Mouse (Mus musculus) neural tube, embryonic 15.5 days (tissue): ENCODE measurements at regions not wholly inside any gene's neighbourhood (a gene's known extent, or its start where the extent isn't known, plus 50 kb on each side); places are given as distances from the start of the nearest gene placed in this dataset.

Experiments
- ATAC-seq: fragments of 200-750 bp; cut with Nextera tagmentation; 2 replicates; pipeline ENCODE4 v1.8.0; 2017; ENCODE audit warnings: mild to moderate bottlenecking, moderate TSS enrichment, moderate library complexity; ENCODE audit not compliant: low FRiP score
- H3K27ac ChIP-seq: fragments of 300-500 bp; sonication (generic); replicated peaks from 2 replicates; pipeline ENCODE4 v1.5.1; 2015; ENCODE audit warnings: mild to moderate bottlenecking, inconsistent platforms
- H3K27me3 ChIP-seq: fragments of 300-500 bp; sonication (generic); replicated peaks from 2 replicates; pipeline ENCODE4 v1.6.1; 2015; ENCODE audit warnings: inconsistent platforms
- H3K36me3 ChIP-seq: fragments of 300-500 bp; sonication (generic); 2 replicates; pipeline ENCODE4 v1.6.1; 2015; ENCODE audit warnings: inconsistent platforms
- H3K4me1 ChIP-seq: fragments of 300-500 bp; sonication (generic); 2 replicates; pipeline ENCODE4 v1.6.1; 2015; ENCODE audit warnings: inconsistent platforms
- H3K4me2 ChIP-seq: fragments of 300-500 bp; sonication (generic); 2 replicates; pipeline ENCODE4 v1.6.1; 2015; ENCODE audit warnings: inconsistent platforms, mild to moderate bottlenecking, moderate library complexity
- H3K4me3 ChIP-seq: fragments of 300-500 bp; sonication (generic); replicated peaks from 2 replicates; pipeline ENCODE4 v1.5.1; 2015; ENCODE audit warnings: mild to moderate bottlenecking, inconsistent platforms
- H3K9ac ChIP-seq: fragments of 300-500 bp; sonication (generic); replicated peaks from 2 replicates; pipeline ENCODE4 v1.6.1; 2015; ENCODE audit warnings: mild to moderate bottlenecking, inconsistent platforms
- H3K9me3 ChIP-seq: fragments of 300-500 bp; sonication (generic); replicated peaks from 2 replicates; pipeline ENCODE4 v1.6.1; 2016; ENCODE audit warnings: inconsistent platforms
- WGBS: fragments of 180-500 bp; shearing (Covaris S2); methylation state at CpG from one replicate; pipeline ENCODE4 v1.1.7; 2015; ENCODE audit warnings: mixed read lengths; 5-methylcytosine and 5-hydroxymethylcytosine counted together

DNA sequence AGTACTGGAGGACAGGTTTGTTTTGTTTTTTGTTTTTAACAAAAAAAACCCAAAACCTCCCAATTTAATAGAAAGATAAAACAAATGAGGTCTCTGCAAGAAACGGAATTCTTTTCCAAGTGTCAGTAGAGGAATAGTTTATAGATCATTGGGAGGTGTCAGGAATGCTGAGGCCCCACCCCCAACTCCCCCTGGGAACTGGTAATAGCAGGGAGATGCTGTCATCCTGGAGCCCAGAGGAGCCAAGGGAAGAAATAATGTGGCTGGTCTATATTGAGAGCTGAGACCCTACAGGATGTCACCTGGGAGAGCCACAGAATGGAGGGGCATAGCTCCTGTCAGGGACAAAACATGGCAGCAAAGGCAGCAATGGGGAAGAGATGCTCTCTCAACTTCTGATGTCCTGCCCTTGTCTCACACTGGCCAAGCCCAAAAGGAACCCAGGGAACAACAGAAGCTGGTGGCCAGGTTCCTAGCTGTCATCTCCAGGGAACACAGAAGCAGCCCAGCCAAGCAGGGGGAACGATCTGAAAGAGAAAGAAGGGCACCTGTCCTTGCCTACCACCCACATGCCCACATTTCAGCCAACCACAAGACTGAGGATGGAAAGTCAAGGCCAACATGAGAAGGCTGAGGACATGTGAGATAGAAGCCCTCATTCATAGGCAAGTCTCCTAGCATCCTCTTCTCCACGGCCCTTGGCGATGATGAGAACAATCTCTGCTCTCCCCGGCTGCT, 195.7 kb downstream of the Zfp36l1 start:
- Histone ChIP-seq H3K27me3 (no peaks in the 10 kb centered on the region), H3K36me3 (no peaks in the 10 kb centered on the region), H3K27ac (0 out of 2 replicates have a peak overlapping the region, but pooled peaks have one; percentile 1), H3K4me3 (no peak overlapping the region), H3K9me3 (no peaks in the 10 kb centered on the region; the same call in 1 of the 2 replicates), H3K4me1 (peaks cover 6% of the 10 kb centered on the region; the same call in 1 of the 2 replicates), H3K9ac (no peak overlapping the region), H3K4me2 (no peak overlapping the region)
- ATAC-seq: no peak
- 75% methylated on average over 5 of the region's 5 CpGs for WGBS

DNA sequence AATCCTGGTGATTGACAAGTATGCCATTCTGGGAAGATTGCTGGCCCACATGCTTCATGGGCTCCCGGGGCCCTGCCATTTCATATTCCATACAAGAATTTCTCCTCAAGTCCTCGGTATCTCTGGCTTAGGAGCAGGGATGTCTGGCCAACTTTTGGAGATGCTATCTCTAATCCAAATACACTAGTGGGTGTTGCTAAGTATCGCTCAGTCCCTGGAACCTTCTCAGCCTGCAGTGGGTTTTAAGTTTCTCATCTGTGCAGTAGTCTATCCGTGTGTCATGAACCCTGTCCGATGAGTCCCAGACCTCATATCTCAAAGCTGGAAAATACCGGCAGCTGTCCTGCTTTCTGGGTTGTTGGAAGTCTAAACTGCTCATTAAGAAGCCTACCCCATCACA, 198.9 kb downstream of the Zfp36l1 start:
- Histone ChIP-seq H3K9me3 (no peaks in the 10 kb centered on the region), H3K27ac (no peak overlapping the region), H3K4me3 (no peak overlapping the region), H3K4me2 (no peak overlapping the region), H3K4me1 (peaks cover 16% of the 10 kb centered on the region), H3K36me3 (no peaks in the 10 kb centered on the region), H3K27me3 (no peaks in the 10 kb centered on the region), H3K9ac (no peak overlapping the region)
- no peak for ATAC-seq
- WGBS: 93% methylated on average over 6 of the region's 6 CpGs

DNA sequence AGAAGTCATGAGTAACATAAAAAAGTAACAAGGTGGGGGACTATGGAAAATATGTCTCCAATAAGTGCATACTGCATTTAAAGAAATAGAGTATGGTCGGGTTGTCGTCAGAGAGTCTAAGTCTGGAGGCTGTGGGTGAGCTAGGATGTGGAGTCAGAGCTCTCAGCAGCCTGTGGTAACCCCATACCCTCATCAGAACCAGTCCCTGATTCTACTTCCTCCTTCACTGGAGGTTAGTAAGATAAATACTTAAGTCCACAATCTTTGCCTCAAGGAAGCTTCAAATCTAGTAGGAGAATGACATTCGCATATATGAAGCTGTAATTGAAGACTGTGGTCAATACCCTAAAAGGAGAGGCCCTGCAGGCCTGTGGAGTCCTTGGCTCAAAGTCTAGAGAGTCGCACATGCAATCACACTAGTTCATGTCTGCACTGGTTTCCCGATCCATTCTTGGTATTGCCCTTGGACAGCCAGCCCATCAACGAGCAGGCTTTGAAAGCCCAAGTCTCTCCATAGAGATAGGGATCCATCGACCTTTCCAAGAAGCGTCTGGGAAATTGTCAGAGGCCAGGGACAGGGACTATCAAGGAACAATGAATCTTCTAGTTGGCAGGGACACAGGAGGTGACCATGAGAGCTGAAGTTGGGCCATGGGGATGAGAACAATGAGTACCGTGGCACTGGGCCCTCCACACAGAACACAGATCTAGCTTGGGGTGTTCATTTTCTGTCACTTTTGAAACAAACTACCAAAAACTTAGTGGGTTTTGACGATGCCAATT, 200.3 kb downstream of the Zfp36l1 start:
- Histone ChIP-seq H3K36me3 (no peaks in the 10 kb centered on the region), H3K9me3 (no peaks in the 10 kb centered on the region), H3K27ac (peak overlapping the region; percentile 43), H3K4me1 (peaks cover 13% of the 10 kb centered on the region), H3K4me2 (no peak overlapping the region), H3K4me3 (no peak overlapping the region), H3K9ac (no peak overlapping the region), H3K27me3 (no peaks in the 10 kb centered on the region)
- WGBS: 91% methylated on average over 10 of the region's 10 CpGs
- no peak for ATAC-seq

DNA sequence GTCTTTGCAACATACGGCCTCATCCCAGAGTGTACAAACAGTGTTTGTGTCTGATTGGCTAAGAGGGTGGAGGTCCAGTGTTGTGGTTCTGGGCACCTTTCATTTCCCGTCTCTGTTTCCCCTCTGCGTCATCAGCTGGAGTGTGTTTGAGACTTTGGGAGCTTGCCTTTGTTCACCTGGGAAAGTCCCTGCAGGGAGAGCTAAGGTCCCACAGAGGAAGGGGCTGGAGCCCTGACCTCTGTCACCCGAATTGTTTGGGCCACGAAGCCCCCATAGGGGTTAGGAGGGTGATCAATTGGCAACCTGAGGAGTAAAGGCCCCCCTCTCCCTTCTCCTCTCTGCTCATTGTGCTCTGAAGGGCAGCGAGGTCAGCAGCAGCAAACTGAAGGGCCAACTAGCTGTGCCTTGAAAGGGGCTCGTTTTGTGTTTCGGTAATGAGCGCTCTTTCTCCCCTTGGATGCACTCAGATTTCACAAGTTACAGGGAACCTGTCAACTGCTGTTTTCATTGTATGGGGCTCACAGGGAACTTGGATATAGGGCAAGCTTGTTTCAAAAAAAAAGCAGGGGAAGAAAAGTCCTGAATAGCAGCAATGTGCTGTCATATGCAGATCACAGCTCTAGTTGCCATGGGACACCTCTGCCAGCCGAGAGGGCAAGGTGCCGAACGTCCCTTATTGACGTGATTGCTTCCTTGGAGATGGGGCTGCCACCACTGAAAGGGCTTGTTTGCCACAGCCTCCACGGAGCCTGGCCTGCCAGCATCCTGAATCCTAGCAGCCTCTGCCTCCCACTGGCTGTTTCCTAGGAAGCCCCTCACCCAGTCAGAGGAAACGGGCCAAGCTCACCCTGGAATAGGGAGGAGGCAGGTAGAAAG, 201.7 kb downstream of the Zfp36l1 start:
- H3K9ac ChIP-seq: no peak overlapping the region
- no peak overlapping the region for H3K4me2 ChIP-seq
- ATAC-seq: peak; percentile 72; the same call in 1 of the 2 replicates
- peak overlapping the region; percentile 72 for H3K27ac ChIP-seq
- no peak overlapping the region for H3K4me3 ChIP-seq
- H3K9me3 ChIP-seq: no peaks in the 10 kb centered on the region
- H3K36me3 ChIP-seq: no peaks in the 10 kb centered on the region
- 11% methylated on average over 15 of the region's 15 CpGs for WGBS
- H3K4me1 ChIP-seq: peaks cover 17% of the 10 kb centered on the region
- no peaks in the 10 kb centered on the region for H3K27me3 ChIP-seq

DNA sequence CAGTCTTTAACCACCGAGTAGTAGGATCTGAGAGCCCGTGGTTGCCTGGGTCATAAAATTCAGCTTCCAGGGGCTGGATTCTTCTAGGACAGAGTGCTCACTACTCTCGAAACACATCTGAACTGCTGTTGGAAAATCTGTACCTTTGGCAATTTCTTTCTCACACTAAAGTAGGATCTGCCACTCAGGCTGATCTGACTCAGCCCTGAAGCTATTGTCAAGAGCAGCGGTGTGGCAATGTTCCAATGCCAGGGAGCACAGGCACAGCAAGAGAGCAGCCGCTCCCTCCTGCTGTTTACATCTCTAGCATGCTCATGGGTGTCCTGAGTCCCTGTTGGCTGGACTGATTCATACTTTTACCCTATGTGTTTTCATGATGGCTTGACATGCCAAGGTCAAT, 205.2 kb downstream of the Zfp36l1 start:
- 50% methylated on average over 5 of the region's 5 CpGs for WGBS
- Histone ChIP-seq H3K27ac (peak overlapping the region; percentile 45; the same call in 1 of the 2 replicates), H3K4me2 (no peak overlapping the region), H3K27me3 (no peaks in the 10 kb centered on the region), H3K4me1 (peaks cover 17% of the 10 kb centered on the region), H3K36me3 (no peaks in the 10 kb centered on the region), H3K9ac (no peak overlapping the region), H3K9me3 (no peaks in the 10 kb centered on the region), H3K4me3 (no peak overlapping the region)
- ATAC-seq: no peak

DNA sequence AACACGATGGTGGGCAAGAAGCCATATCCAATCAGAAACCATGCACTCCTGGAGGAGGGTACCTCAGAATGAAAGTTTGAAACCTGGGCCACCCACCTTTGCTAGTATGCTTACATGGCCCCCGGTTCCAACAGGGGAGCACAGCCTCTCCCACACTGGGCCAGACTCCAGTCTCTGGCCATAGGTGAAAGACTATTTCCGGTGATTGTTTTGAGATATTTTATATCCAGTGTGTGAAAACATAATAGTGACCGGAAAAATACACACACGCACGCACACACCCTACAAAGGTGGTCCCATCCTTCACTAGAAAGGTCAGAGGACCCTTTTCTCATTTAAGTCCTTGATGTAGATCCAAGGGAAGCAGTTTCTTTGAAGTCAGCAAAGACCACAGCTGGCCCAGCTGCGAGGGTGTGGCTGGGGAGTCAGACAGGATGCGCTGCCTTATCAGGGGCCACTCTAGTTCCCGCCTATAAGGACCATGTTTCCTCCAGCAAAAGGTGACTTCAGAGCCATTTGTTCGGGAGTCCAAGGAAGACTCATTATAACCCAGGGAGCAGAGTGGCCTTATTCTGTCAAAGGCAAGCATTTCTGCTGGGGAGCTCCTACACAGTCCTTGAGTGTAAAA, 206.0 kb downstream of the Zfp36l1 start:
- Histone ChIP-seq H3K27me3 (no peaks in the 10 kb centered on the region), H3K27ac (peak overlapping the region; percentile 67)
- 82% methylated on average over 10 of the region's 10 CpGs for WGBS

DNA sequence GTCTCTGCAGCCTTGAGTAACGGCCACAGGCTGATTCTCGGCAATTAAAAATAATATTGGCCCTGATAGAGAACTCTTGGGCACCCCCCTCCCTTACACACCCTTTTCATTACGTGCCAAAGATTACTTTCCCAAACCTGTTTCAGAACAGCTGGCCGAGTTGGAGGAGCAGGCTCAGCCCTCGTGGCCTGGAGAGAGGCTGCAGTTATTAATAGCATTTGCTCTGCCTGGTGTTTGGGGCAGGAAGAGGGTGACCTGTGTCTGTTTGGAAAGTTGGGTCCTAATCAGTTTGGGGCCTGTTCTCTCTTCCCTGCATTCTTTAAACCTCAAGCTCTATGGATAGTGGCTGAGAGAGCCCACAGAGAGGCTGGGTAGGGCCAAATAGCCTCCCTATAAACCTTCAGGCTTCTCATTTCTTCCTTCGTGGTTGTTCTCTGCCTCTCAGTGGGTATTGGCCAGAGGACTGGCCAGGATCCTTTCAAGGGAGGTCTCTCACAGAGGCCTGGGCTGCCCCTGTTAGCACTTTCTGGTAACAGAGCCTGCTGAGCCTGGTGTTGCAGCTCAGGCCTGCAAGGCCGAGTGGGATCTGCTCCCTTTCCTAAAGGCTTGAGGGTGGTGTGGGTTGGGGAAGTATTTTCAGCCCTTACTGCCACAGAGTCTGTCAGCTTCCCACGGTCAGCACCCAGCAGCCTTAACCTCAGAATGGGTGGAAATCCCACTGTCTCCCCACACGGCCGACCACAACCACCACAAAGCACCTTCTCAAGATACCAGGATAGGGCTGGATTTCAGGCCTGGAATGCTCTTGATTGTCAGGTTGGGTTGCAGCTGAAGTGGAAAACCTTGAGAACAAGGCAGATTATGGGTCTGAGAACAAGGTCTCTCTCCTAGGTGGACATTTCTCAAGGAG, 206.7 kb downstream of the Zfp36l1 start:
- no peak for ATAC-seq
- no peaks in the 10 kb centered on the region for H3K27me3 ChIP-seq
- H3K4me3 ChIP-seq: no peak overlapping the region
- no peaks in the 10 kb centered on the region for H3K36me3 ChIP-seq
- H3K9ac ChIP-seq: no peak overlapping the region
- H3K4me2 ChIP-seq: no peak overlapping the region
- H3K27ac ChIP-seq: peak overlapping the region; percentile 67
- peaks cover 18% of the 10 kb centered on the region for H3K4me1 ChIP-seq
- WGBS: 67% methylated on average over 10 of the region's 10 CpGs
- no peaks in the 10 kb centered on the region for H3K9me3 ChIP-seq

More for the DNA sequence above, 206.0 kb downstream of the Zfp36l1 start:
- Histone ChIP-seq H3K9me3 (no peaks in the 10 kb centered on the region), H3K4me2 (no peak overlapping the region), H3K9ac (no peak overlapping the region), H3K4me1 (peaks cover 24% of the 10 kb centered on the region), H3K36me3 (no peaks in the 10 kb centered on the region), H3K4me3 (no peak overlapping the region)
- ATAC-seq: no peak

DNA sequence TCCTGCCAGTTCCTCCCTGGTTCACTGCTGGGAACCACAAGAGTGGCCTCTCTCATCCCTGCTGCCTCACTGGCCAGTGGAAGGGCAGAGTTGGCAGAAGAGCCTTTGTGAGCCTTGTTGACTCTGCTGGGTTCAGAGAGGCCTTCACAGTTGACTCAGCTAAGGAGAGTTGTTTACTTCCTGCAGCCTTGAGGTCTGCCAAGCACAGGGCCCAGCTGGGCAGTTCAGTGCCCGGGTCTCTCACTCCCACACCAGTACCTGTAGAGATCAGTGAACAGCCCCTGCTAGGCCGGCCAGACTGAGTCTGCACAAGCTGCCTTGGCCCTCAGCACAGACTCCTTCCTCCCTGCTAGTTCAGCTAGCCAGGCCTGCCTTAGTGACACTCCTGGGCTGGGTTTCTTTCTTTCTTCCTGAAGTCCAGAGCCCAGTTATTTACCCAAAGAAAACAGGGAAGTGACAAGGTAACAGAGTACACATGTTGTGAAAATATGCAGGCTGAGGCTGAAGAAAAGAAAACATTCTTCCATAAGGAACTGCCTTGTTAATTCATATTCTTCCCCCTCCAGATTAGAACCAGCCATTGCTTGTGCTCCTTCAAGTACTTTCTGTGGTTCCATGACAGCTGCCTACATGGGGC, 207.8 kb downstream of the Zfp36l1 start:
- Histone ChIP-seq H3K9ac (no peak overlapping the region), H3K27ac (peak overlapping the region; percentile 67), H3K9me3 (no peaks in the 10 kb centered on the region), H3K4me1 (peaks cover 14% of the 10 kb centered on the region), H3K4me3 (no peak overlapping the region), H3K4me2 (no peak overlapping the region), H3K27me3 (no peaks in the 10 kb centered on the region), H3K36me3 (no peaks in the 10 kb centered on the region)
- no peak for ATAC-seq
- 73% methylated on average over 2 of the region's 2 CpGs for WGBS

DNA sequence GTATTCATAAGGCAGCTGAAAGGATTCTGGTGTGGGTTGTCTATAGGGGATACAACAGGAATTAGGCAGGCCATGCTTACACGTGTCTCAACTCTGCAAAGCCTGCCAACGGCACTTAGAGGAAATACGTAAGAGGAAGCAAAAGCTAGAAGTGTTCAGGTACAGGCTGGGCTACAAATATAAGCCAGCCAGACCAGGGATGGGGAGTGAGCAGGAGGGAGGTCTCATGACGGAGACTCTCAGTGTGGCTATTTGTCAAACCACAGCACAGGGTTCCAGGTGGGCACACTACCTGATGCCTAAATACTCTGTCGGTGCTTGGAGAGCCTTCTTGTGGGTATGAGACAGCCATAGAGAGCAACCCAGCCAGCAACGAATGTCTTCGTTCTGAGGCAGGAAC, 210.1 kb downstream of the Zfp36l1 start:
- peaks cover 26% of the 10 kb centered on the region for H3K4me1 ChIP-seq
- no peak overlapping the region for H3K9ac ChIP-seq
- H3K27me3 ChIP-seq: no peaks in the 10 kb centered on the region
- H3K4me3 ChIP-seq: no peak overlapping the region
- ATAC-seq: no peak
- no peak overlapping the region for H3K4me2 ChIP-seq
- WGBS: 68% methylated on average over 7 of the region's 7 CpGs
- no peaks in the 10 kb centered on the region for H3K36me3 ChIP-seq
- no peaks in the 10 kb centered on the region for H3K9me3 ChIP-seq
- peak overlapping the region; percentile 2; the same call in 1 of the 2 replicates for H3K27ac ChIP-seq

DNA sequence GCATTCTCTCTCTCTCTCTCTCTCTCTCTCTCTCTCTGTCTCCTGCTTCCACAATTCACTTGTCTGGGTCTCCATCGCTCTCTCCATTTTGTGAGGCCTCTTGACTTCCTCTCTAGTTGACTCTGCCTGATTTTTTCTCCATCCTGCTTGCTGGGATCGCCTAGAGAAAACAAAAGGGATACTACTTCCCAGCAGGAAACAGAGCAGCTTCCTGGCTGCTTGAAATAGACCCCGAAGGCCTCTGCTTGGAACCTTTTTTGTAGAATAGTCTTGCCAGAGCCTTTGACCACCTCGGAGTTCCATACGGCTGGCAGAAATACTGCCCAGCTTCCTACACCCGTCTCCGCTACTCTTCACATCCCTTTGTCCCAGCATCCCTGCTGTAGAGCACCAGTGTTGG, 210.7 kb downstream of the Zfp36l1 start:
- no peak for ATAC-seq
- H3K27me3 ChIP-seq: no peaks in the 10 kb centered on the region
- WGBS: 32% methylated on average over 7 of the region's 7 CpGs

More for the DNA sequence above, 210.7 kb downstream of the Zfp36l1 start:
- Histone ChIP-seq H3K4me3 (no peak overlapping the region), H3K4me2 (no peak overlapping the region), H3K4me1 (peaks cover 25% of the 10 kb centered on the region), H3K36me3 (no peaks in the 10 kb centered on the region), H3K27ac (peak overlapping the region; percentile 2; the same call in 1 of the 2 replicates), H3K9ac (no peak overlapping the region), H3K9me3 (no peaks in the 10 kb centered on the region)
